Mouse (Mus musculus): ENCODE data around the gene Spsb2. TPM values are rescaled to one million over a fixed set of nuclear protein-coding genes. Genes with fewer than 3 reads are reported as not detected.
"Not testable (repeated sequence)": the region's sequence is repeated elsewhere in the genome, so short reads cannot be mapped to it uniquely, and the experiment has no call there.

The Spsb2 gene
- polyA plus RNA-seq, 1 experiment from 2014 or later: 27.4 TPM

DNA sequence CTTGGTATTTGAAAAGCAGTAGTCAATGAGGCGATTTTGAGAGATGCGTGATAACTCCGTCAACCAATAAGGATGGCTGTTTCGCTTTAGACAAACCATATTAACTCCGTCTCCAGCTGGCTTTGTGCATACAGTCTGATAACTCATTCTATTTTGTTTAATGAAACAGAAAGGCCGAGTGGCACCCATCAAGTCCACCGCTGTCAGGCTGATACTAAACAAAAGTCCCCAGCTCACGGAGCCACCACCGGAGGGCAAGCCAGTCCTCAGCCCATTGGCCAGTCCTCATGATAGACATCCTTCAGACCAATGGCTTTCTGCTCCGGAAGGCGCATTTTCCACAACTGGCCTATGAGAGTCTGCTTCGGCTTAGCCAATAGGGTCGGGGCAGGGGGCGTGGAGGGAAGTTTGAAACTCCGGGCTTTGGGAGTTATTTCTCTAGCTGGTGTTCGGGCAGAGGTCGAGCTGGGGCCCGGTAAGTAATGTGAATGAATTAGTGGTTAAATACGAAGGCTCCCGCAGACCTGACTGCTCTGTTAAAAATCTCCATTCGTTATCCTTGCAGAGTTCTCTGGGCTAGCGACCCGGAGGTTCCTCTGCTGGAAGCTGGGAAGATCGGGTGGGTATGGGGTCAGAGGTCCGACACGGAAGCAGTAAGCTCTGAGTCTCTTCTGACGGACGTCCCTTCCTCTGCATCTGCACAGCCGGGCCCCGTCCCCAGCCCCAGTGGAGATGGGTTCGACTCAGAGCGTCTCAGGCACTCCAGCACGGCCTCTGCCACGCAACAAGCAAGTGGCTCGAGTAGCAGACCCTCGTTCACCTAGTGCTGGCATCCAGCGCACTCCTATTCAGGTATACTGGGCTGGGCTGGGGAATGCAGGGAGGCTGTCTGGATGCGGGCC lies 21.6 kb downstream of the Spsb2 start:
- WGBS: under 1% methylated on average over 38 of the region's 38 CpGs

DNA sequence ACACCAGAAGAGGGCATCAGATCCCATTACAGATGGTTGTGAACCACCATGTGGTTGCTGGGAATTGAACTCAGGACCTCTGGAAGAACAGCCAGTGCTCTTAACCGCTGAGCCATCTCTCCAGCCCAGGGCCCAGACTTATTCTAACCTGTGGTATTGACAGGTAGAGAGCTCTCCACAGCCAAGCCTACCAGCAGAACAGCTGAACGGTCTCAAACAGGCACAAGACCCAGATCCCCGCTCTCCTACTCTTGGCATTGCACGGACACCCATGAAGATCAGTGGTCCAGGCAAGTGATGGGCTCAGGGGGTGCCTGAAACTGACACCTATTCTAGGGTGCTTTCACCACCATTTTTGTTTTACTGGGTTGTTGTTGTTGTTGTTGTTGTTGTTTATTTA lies 22.7 kb downstream of the Spsb2 start:
- not testable (repeated sequence) for H3K36me3 ChIP-seq (ENCODE audit: insufficient read depth, low read length); H3K27ac ChIP-seq; DNase-seq (ENCODE audit: low spot score); ATAC-seq (replicated peaks; ENCODE audit: low FRiP score, low read depth); H3K9ac ChIP-seq (ENCODE audit: low read depth, low read length); H3K4me3 ChIP-seq (replicated peaks; ENCODE audit: low read depth, low read length); H3K9me3 ChIP-seq (replicated peaks; ENCODE audit: low read length); H3K27me3 ChIP-seq (ENCODE audit: insufficient read depth, low read length)
- H3K4me1 ChIP-seq (replicated peaks; ENCODE audit: insufficient read depth, low read length): peaks cover 10% of the 10 kb centered on the region; the same call in 1 of the 2 replicates
- H3K4me2 ChIP-seq (ENCODE audit: low read length): 0 out of 2 replicates have a peak overlapping the region, but pooled peaks have one; percentile 74
- 96% methylated on average over 4 of the region's 4 CpGs for whole genome bisulfite sequencing

More for the DNA sequence above, 21.6 kb downstream of the Spsb2 start:
- Histone ChIP-seq H3K4me2 (ENCODE audit: low read length) (peak overlapping the region; percentile 74), H3K4me1 (replicated peaks; ENCODE audit: insufficient read depth, low read length) (peaks cover 5% of the 10 kb centered on the region; the same call in 1 of the 2 replicates), H3K9ac (ENCODE audit: low read depth, low read length) (peak overlapping the region; percentile 70), H3K27me3 (ENCODE audit: insufficient read depth, low read length) (no peaks in the 10 kb centered on the region), H3K9me3 (replicated peaks; ENCODE audit: low read length) (no peaks in the 10 kb centered on the region), H3K36me3 (ENCODE audit: insufficient read depth, low read length) (peaks cover 9% of the 10 kb centered on the region), H3K4me3 (replicated peaks; ENCODE audit: low read depth, low read length) (peak overlapping the region; percentile 67), H3K27ac (peak overlapping the region; percentile 92)
- ATAC-seq (replicated peaks; ENCODE audit: low FRiP score, low read depth): peak; percentile 87
- DNase-seq (ENCODE audit: low spot score): peak; percentile 98
- TF ChIP-seq CTCF (IDR thresholded peaks at IDR 0.05; ENCODE audit: low read depth): peak; percentile 21; the same call in 1 of the 2 replicates

DNA sequence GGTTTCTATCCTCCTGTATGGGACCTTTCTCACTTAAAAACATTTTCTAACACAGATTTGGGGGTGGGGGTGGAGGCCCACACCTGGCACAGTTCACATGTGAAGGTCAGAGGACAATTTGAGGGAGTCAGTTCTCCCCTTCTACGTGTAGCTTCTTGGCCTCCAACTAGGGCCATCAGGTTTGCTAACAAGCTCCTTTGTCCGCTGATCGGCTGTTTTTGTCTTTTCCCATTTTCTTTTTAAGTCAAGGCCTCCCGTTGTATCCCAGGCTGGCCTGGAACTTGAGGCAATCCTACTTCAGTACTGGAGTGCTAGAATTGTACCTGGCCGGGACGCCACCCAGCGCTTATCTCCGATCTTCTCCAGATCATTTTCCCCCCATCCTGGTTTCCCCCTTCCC lies 23.2 kb downstream of the Spsb2 start:
- TF ChIP-seq CTCF (IDR thresholded peaks at IDR 0.05; ENCODE audit: low read depth): no peak
- 91% methylated on average over 8 of the region's 8 CpGs for WGBS
- H3K27ac ChIP-seq: no peak overlapping the region
- no peaks in the 10 kb centered on the region for H3K9me3 ChIP-seq (replicated peaks; ENCODE audit: low read length)
- H3K36me3 ChIP-seq (ENCODE audit: insufficient read depth, low read length): no peaks in the 10 kb centered on the region
- no peaks in the 10 kb centered on the region for H3K27me3 ChIP-seq (ENCODE audit: insufficient read depth, low read length)
- no peak overlapping the region for H3K4me2 ChIP-seq (ENCODE audit: low read length)
- no peak overlapping the region for H3K9ac ChIP-seq (ENCODE audit: low read depth, low read length)
- DNase-seq (ENCODE audit: low spot score) (no peak), ATAC-seq (replicated peaks; ENCODE audit: low FRiP score, low read depth) (no peak)
- no peak overlapping the region for H3K4me3 ChIP-seq (replicated peaks; ENCODE audit: low read depth, low read length)
- H3K4me1 ChIP-seq (replicated peaks; ENCODE audit: insufficient read depth, low read length): peaks cover 10% of the 10 kb centered on the region; the same call in 1 of the 2 replicates

DNA sequence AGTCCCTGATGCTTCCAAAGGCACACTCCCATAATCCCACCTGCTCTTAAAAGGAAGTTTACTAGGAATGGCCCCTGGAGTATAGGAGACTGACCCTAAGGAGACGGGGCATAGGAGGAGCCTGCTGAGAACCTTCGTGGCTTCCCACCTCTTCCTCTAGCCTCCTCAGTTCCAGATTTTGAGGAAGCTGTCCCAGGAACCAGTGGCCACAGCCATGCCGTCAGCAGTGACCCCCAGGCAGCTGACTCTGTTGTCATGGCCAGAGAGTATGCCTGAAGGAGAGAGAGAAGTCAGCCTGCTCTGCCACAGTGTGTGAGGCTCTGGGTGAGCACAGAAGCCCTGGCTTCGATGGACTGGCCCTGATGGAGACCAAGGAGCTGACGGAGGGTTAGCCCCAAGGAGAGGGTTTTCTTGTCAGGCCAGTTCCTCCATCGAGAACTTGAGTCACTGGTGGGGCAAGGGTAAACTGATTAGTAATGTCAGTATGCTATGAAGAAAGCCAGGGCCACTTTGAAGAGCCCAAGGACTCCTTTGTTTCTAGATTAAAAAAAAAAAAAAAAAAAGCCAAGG lies 26.1 kb downstream of the Spsb2 start:
- no peak for ATAC-seq (replicated peaks; ENCODE audit: low FRiP score, low read depth)

DNA sequence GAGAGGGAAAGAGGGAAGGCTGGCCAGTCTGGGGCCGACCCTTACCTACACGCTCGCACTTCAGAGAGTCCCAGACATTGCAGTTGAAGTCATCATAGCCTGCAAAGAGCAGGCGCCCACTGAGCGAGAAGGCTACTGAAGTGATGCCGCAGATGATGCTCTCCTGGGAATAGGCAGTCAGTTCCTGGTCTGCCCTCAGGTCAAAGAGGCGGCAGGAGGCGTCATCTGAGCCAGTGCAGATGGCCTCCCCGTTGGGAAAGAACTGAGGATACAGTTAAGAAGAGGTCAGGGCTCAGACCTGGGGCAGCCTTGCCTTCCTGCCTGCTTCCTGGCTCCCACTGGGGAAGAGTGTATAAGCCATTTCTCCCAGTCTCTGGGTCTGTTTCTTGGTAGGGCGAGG lies 27.1 kb downstream of the Spsb2 start:
- H3K9ac ChIP-seq (ENCODE audit: low read depth, low read length): 0 out of 2 replicates have a peak overlapping the region, but pooled peaks have one; percentile 27
- no peaks in the 10 kb centered on the region for H3K27me3 ChIP-seq (ENCODE audit: insufficient read depth, low read length)
- DNase-seq (ENCODE audit: low spot score) (no peak), ATAC-seq (replicated peaks; ENCODE audit: low FRiP score, low read depth) (no peak)
- TF ChIP-seq CTCF (IDR thresholded peaks at IDR 0.05; ENCODE audit: low read depth): no peak
- peaks cover 5% of the 10 kb centered on the region; the same call in 1 of the 2 replicates for H3K4me1 ChIP-seq (replicated peaks; ENCODE audit: insufficient read depth, low read length)
- H3K36me3 ChIP-seq (ENCODE audit: insufficient read depth, low read length): no peaks in the 10 kb centered on the region
- H3K27ac ChIP-seq: no peak overlapping the region
- WGBS: 29% methylated on average over 10 of the region's 10 CpGs
- H3K4me2 ChIP-seq (ENCODE audit: low read length): no peak overlapping the region
- H3K4me3 ChIP-seq (replicated peaks; ENCODE audit: low read depth, low read length): no peak overlapping the region
- H3K9me3 ChIP-seq (replicated peaks; ENCODE audit: low read length): no peaks in the 10 kb centered on the region

More for the DNA sequence above, 26.1 kb downstream of the Spsb2 start:
- Histone ChIP-seq H3K4me1 (replicated peaks; ENCODE audit: insufficient read depth, low read length) (peaks cover 8% of the 10 kb centered on the region; the same call in 1 of the 2 replicates), H3K27ac (no peak overlapping the region), H3K9ac (ENCODE audit: low read depth, low read length) (no peak overlapping the region), H3K4me3 (replicated peaks; ENCODE audit: low read depth, low read length) (no peak overlapping the region), H3K36me3 (ENCODE audit: insufficient read depth, low read length) (no peaks in the 10 kb centered on the region), H3K27me3 (ENCODE audit: insufficient read depth, low read length) (no peaks in the 10 kb centered on the region), H3K9me3 (replicated peaks; ENCODE audit: low read length) (no peaks in the 10 kb centered on the region), H3K4me2 (ENCODE audit: low read length) (no peak overlapping the region)
- no peak for DNase-seq (ENCODE audit: low spot score)
- WGBS: 91% methylated on average over 6 of the region's 6 CpGs
- TF ChIP-seq CTCF (IDR thresholded peaks at IDR 0.05; ENCODE audit: low read depth): no peak

DNA sequence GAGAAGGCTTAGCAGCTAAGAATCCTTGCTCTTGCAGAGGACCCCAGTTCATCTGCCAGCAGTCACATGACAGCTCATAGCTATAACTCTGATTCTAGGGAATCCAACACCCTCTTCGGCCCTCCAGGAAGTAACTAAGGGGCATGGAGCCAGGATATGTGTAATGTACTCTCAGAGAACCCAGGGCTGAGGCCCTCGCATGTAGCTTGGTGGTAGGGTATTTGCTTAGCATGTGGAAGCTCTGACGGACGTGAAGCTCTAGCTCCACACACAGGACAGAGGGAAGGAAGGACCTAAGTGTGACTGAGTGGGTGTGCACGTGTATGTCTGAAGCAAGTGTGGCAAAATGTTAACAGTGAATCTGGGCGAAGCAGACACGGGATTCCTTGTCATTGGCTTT lies 27.9 kb downstream of the Spsb2 start:
- TF ChIP-seq CTCF (IDR thresholded peaks at IDR 0.05; ENCODE audit: low read depth): peak; percentile 20; the same call in 1 of the 2 replicates
- Histone ChIP-seq H3K9me3 (replicated peaks; ENCODE audit: low read length) (no peaks in the 10 kb centered on the region), H3K27ac (no peak overlapping the region), H3K27me3 (ENCODE audit: insufficient read depth, low read length) (no peaks in the 10 kb centered on the region), H3K4me3 (replicated peaks; ENCODE audit: low read depth, low read length) (no peak overlapping the region), H3K36me3 (ENCODE audit: insufficient read depth, low read length) (no peaks in the 10 kb centered on the region), H3K4me2 (ENCODE audit: low read length) (no peak overlapping the region), H3K4me1 (replicated peaks; ENCODE audit: insufficient read depth, low read length) (0 out of 2 replicates have a peak, but pooled peaks cover 5% of the 10 kb centered on the region), H3K9ac (ENCODE audit: low read depth, low read length) (no peak overlapping the region)
- 63% methylated on average over 7 of the region's 7 CpGs for WGBS
- ATAC-seq (replicated peaks; ENCODE audit: low FRiP score, low read depth) (no peak), DNase-seq (ENCODE audit: low spot score) (peak; percentile 33)
